Mouse (Mus musculus) liver, embryonic 16.5 days (tissue): ENCODE measurements at regions not wholly inside any gene's neighbourhood (a gene's known extent, or its start where the extent isn't known, plus 50 kb on each side); places are given as distances from the start of the nearest gene placed in this dataset.

Experiments used
- ATAC-seq: fragments of 200-750 bp; cut with Nextera tagmentation; 2 replicates; pipeline ENCODE4 v1.8.0; 2017; ENCODE audit warnings: low read depth, mild to moderate bottlenecking, moderate number of reproducible peaks, moderate library complexity
- H3K27ac ChIP-seq: fragments of 300-500 bp; sonication (generic); 2 replicates; pipeline ENCODE4 v1.5.1; 2014; ENCODE audit warnings: mild to moderate bottlenecking, low read length
- H3K27me3 ChIP-seq: fragments of 300-500 bp; sonication (generic); 2 replicates; pipeline ENCODE4 v1.6.1; 2014; ENCODE audit warnings: low read depth, low read length, mixed read lengths; ENCODE audit not compliant: control insufficient read depth, insufficient read depth
- H3K36me3 ChIP-seq: fragments of 300-500 bp; sonication (generic); 2 replicates; pipeline ENCODE4 v1.6.1; 2014; ENCODE audit warnings: mild to moderate bottlenecking; ENCODE audit not compliant: control insufficient read depth, insufficient read depth
- H3K4me1 ChIP-seq: fragments of 300-500 bp; sonication (generic); 2 replicates; pipeline ENCODE4 v1.6.1; 2014; ENCODE audit warnings: low read depth, low read length, mixed read lengths; ENCODE audit not compliant: control insufficient read depth
- H3K4me2 ChIP-seq: fragments of 300-500 bp; sonication (generic); 2 replicates; pipeline ENCODE4 v1.6.1; 2014; ENCODE audit warnings: low read depth, low read length, mixed read lengths
- H3K4me3 ChIP-seq: fragments of 300-500 bp; sonication (generic); 2 replicates; pipeline ENCODE4 v1.5.1; 2014; ENCODE audit warnings: low read depth, mild to moderate bottlenecking, low read length
- H3K9ac ChIP-seq: fragments of 300-500 bp; sonication (generic); 2 replicates; pipeline ENCODE4 v1.6.1; 2014; ENCODE audit warnings: low read depth, low read length
- H3K9me3 ChIP-seq: fragments of 300-500 bp; sonication (generic); replicated peaks from 2 replicates; pipeline ENCODE4 v1.6.1; 2016; ENCODE audit warnings: low read length; ENCODE audit not compliant: control insufficient read depth
- WGBS: fragments of 180-500 bp; shearing (Covaris S2); extraction: QIAGEN DNeasy Blood & Tissue Kit; methylation state at CpG from one replicate; pipeline ENCODE4 v1.1.7; 2014; ENCODE audit not compliant: insufficient replicate concordance; 5-methylcytosine and 5-hydroxymethylcytosine counted together

- no peaks in the 10 kb centered on the region; the same call in 1 of the 2 replicates for H3K27me3 ChIP-seq
- H3K4me2 ChIP-seq, result no peak overlapping the region
- H3K4me3 ChIP-seq, result no peak overlapping the region
- WGBS, result 65% methylated on average over 5 of the region's 5 CpGs
- no peak overlapping the region for H3K9ac ChIP-seq
- no peaks in the 10 kb centered on the region for H3K4me1 ChIP-seq
- H3K36me3 ChIP-seq, result no peaks in the 10 kb centered on the region
- ATAC-seq, result no peak
- H3K9me3 ChIP-seq, result no peaks in the 10 kb centered on the region
- H3K27ac ChIP-seq, result no peak overlapping the region
Measured at GRCm38 (mm10) chrX:167130601-167131000, 78.5 kb downstream of the Tmsb4x start.

GRCm38 (mm10) chrX:167119288-167119687 is 89.8 kb downstream of the Tmsb4x start:
- no peak overlapping the region for H3K4me3 ChIP-seq
- H3K9me3 ChIP-seq, result no peaks in the 10 kb centered on the region
- no peak overlapping the region for H3K9ac ChIP-seq
- ATAC-seq, result no peak
- H3K4me2 ChIP-seq, result no peak overlapping the region
- no peaks in the 10 kb centered on the region for H3K4me1 ChIP-seq
- 61% methylated on average over 4 of the region's 4 CpGs for WGBS
- peaks cover 7% of the 10 kb centered on the region for H3K27me3 ChIP-seq
- no peak overlapping the region for H3K27ac ChIP-seq
- H3K36me3 ChIP-seq, result no peaks in the 10 kb centered on the region

- ATAC-seq, result no peak
- no peak overlapping the region for H3K4me2 ChIP-seq
Measured at GRCm38 (mm10) chrX:167115096-167115495, 94.0 kb downstream of the Tmsb4x start.

GRCm38 (mm10) chrX:167111059-167111871 is 97.8 kb downstream of the Tmsb4x start:
- no peak overlapping the region for H3K27ac ChIP-seq
- H3K36me3 ChIP-seq, result no peaks in the 10 kb centered on the region
- H3K4me1 ChIP-seq, result no peaks in the 10 kb centered on the region
- no peak overlapping the region for H3K4me3 ChIP-seq
- H3K27me3 ChIP-seq, result peaks cover 3% of the 10 kb centered on the region; the same call in 1 of the 2 replicates
- 49% methylated on average over 7 of the region's 7 CpGs for WGBS
- H3K9me3 ChIP-seq, result no peaks in the 10 kb centered on the region
- no peak overlapping the region for H3K9ac ChIP-seq
- no peak overlapping the region for H3K4me2 ChIP-seq
- ATAC-seq, result no peak

More at GRCm38 (mm10) chrX:167115096-167115495, 94.0 kb downstream of the Tmsb4x start:
- WGBS, result 39% methylated on average over 1 of the region's 1 CpGs
- Histone ChIP-seq H3K9me3 (no peaks in the 10 kb centered on the region), H3K4me1 (no peaks in the 10 kb centered on the region), H3K36me3 (no peaks in the 10 kb centered on the region), H3K27ac (no peak overlapping the region), H3K27me3 (peaks cover 7% of the 10 kb centered on the region), H3K4me3 (no peak overlapping the region), H3K9ac (no peak overlapping the region)

- H3K9me3 ChIP-seq, result no peaks in the 10 kb centered on the region
- H3K27me3 ChIP-seq, result peaks cover 5% of the 10 kb centered on the region; the same call in 1 of the 2 replicates
- H3K36me3 ChIP-seq, result no peaks in the 10 kb centered on the region
- H3K4me2 ChIP-seq, result no peak overlapping the region
- no peaks in the 10 kb centered on the region for H3K4me1 ChIP-seq
- WGBS, result 33% methylated on average over 6 of the region's 6 CpGs
- no peak for ATAC-seq
- H3K27ac ChIP-seq, result no peak overlapping the region
- H3K9ac ChIP-seq, result no peak overlapping the region
- no peak overlapping the region for H3K4me3 ChIP-seq
Measured at GRCm38 (mm10) chrX:167108356-167108755, 100.8 kb downstream of the Tmsb4x start.

- Histone ChIP-seq H3K27ac (no peak overlapping the region), H3K4me2 (no peak overlapping the region), H3K4me1 (no peaks in the 10 kb centered on the region), H3K9me3 (no peaks in the 10 kb centered on the region), H3K36me3 (no peaks in the 10 kb centered on the region), H3K9ac (no peak overlapping the region), H3K27me3 (peaks cover 5% of the 10 kb centered on the region; the same call in 1 of the 2 replicates), H3K4me3 (no peak overlapping the region)
- no peak for ATAC-seq
- WGBS, result 37% methylated on average over 4 of the region's 4 CpGs
Measured at GRCm38 (mm10) chrX:167107469-167107868, 101.6 kb downstream of the Tmsb4x start.

GRCm38 (mm10) chrX:167105931-167106417 is 103.1 kb downstream of the Tmsb4x start:
- Histone ChIP-seq H3K4me1 (no peaks in the 10 kb centered on the region), H3K36me3 (no peaks in the 10 kb centered on the region), H3K9me3 (no peaks in the 10 kb centered on the region), H3K4me3 (no peak overlapping the region), H3K4me2 (no peak overlapping the region), H3K27me3 (peaks cover 5% of the 10 kb centered on the region; the same call in 1 of the 2 replicates), H3K9ac (no peak overlapping the region), H3K27ac (no peak overlapping the region)
- ATAC-seq, result no peak
- 42% methylated on average over 11 of the region's 11 CpGs for WGBS

GRCm38 (mm10) chrX:167105354-167105753 is 103.8 kb downstream of the Tmsb4x start:
- WGBS, result 42% methylated on average over 4 of the region's 4 CpGs
- H3K9me3 ChIP-seq, result no peaks in the 10 kb centered on the region

GRCm38 (mm10) chrX:167104247-167104621 is 104.9 kb downstream of the Tmsb4x start:
- Histone ChIP-seq H3K4me3 (no peak overlapping the region), H3K27me3 (peaks cover 5% of the 10 kb centered on the region; the same call in 1 of the 2 replicates), H3K4me2 (no peak overlapping the region), H3K36me3 (no peaks in the 10 kb centered on the region), H3K9ac (no peak overlapping the region), H3K4me1 (no peaks in the 10 kb centered on the region), H3K9me3 (no peaks in the 10 kb centered on the region), H3K27ac (peak overlapping the region; percentile 48)
- WGBS, result 36% methylated on average over 4 of the region's 4 CpGs
- ATAC-seq, result no peak

More at GRCm38 (mm10) chrX:167105354-167105753, 103.8 kb downstream of the Tmsb4x start:
- no peaks in the 10 kb centered on the region for H3K36me3 ChIP-seq
- no peaks in the 10 kb centered on the region for H3K4me1 ChIP-seq
- no peak overlapping the region for H3K4me3 ChIP-seq
- no peak overlapping the region for H3K4me2 ChIP-seq
- no peak for ATAC-seq
- H3K9ac ChIP-seq, result no peak overlapping the region
- H3K27ac ChIP-seq, result no peak overlapping the region
- H3K27me3 ChIP-seq, result peaks cover 5% of the 10 kb centered on the region; the same call in 1 of the 2 replicates
